Mouse (Mus musculus) heart, postnatal 4 days (tissue): ENCODE data around the gene Gm13199. TPM values are rescaled to one million over a fixed set of nuclear protein-coding genes. Genes with fewer than 3 reads are reported as not detected.

ENCODE experiments used
- DNase-seq: peaks from one replicate; pipeline ENCODE4 v3.0.0; 2021
- total RNA-seq, 2 experiments: library from RNA; stranded (reverse); gene quantifications; 2 replicates each; pipeline ENCODE4 v1.2.3; 2021

Gm13199 gene
- under 1 TPM in 1 of 2 experiments, not detected in 1; 0.47 TPM for total RNA-seq

- DNase-seq: no peak
Observed at GRCm38 (mm10) chr2:5862834-5863233, at the start of gene Gm13199. Gene Gm13199, minus strand, starts transcription at chr2:5862934.

- no peak for DNase-seq
Observed at GRCm38 (mm10) chr2:5911282-5911965, 48.7 kb upstream of the Gm13199 start.

GRCm38 (mm10) chr2:5906625-5907024 is 43.9 kb upstream of the Gm13199 start:
- peak; percentile 49 for DNase-seq

GRCm38 (mm10) chr2:5906092-5906491 is 43.4 kb upstream of the Gm13199 start:
- peak; percentile 34 for DNase-seq

GRCm38 (mm10) chr2:5900145-5900544 is 37.4 kb upstream of the Gm13199 start:
- DNase-seq: peak; percentile 14

GRCm38 (mm10) chr2:5894843-5895570 is 32.3 kb upstream of the Gm13199 start, which contains the start of gene Sec61a2:
Gene Sec61a2, minus strand, starts transcription at chr2:5895432.
- peak; percentile 100 for DNase-seq

- no peak for DNase-seq
Observed at GRCm38 (mm10) chr2:5894296-5894695, 31.6 kb upstream of the Gm13199 start.

- DNase-seq: no peak
Observed at GRCm38 (mm10) chr2:5889412-5889811, 26.7 kb upstream of the Gm13199 start.

- DNase-seq: no peak
Observed at GRCm38 (mm10) chr2:5888865-5889264, 26.1 kb upstream of the Gm13199 start.

GRCm38 (mm10) chr2:5877446-5877845 is 14.7 kb upstream of the Gm13199 start:
- no peak for DNase-seq

- no peak for DNase-seq
Observed at GRCm38 (mm10) chr2:5869746-5870145, 7.0 kb upstream of the Gm13199 start.

GRCm38 (mm10) chr2:5867681-5868080 is 4.9 kb upstream of the Gm13199 start:
- DNase-seq: no peak

- DNase-seq: no peak
Observed at GRCm38 (mm10) chr2:5851866-5852265, 10.9 kb downstream of the Gm13199 start.

- DNase-seq: no peak
Observed at GRCm38 (mm10) chr2:5851116-5851515, 11.6 kb downstream of the Gm13199 start.

GRCm38 (mm10) chr2:5845826-5846225 is 16.9 kb downstream of the Gm13199 start:
- no peak for DNase-seq

GRCm38 (mm10) chr2:5844873-5845631 is 17.7 kb downstream of the Gm13199 start, which contains the start of the genes Nudt5 and Cdc123:
Gene Nudt5, plus strand, starts transcription at chr2:5845019.
Gene Cdc123, minus strand, starts transcription at chr2:5845164.
- DNase-seq: peak; percentile 87

- DNase-seq: no peak
Observed at GRCm38 (mm10) chr2:5844181-5844872, 18.4 kb downstream of the Gm13199 start.

- DNase-seq: no peak
Observed at GRCm38 (mm10) chr2:5840815-5841214, 21.9 kb downstream of the Gm13199 start.

- DNase-seq: no peak
Observed at GRCm38 (mm10) chr2:5825265-5825913, 37.3 kb downstream of the Gm13199 start.

- DNase-seq: no peak
Observed at GRCm38 (mm10) chr2:5824685-5825084, 38.0 kb downstream of the Gm13199 start.

GRCm38 (mm10) chr2:5824213-5824612 is 38.5 kb downstream of the Gm13199 start:
- no peak for DNase-seq

GRCm38 (mm10) chr2:5822449-5822848 is 40.3 kb downstream of the Gm13199 start:
- DNase-seq: no peak
